Mouse (Mus musculus): Measurements from ENCODE around the gene Btc. TPM values are rescaled to one million over a fixed set of nuclear protein-coding genes. Genes with fewer than 3 reads are reported as not detected.

The Btc gene
- polyA plus RNA-seq (2016; fragmentation: Nextera tagmentation; extraction: Ambion mirVana): 0.13 and 0.30 TPM in 2 replicates

GRCm38 (mm10) chr5:91402339-91403211, at the start of gene Btc:
Gene Btc, minus strand, starts transcription at chr5:91402994.
- Histone ChIP-seq H3K27me3 (ENCODE audit: insufficient read depth, poor library complexity, severe bottlenecking) (0 out of 2 replicates have a peak, but pooled peaks cover 3% of the 10 kb centered on the region), H3K4me1 (replicated peaks) (peaks cover 10% of the 10 kb centered on the region), H3K36me3 (no peaks in the 10 kb centered on the region), H3K27ac (peak within 1 kb of the TSS; percentile 50; the same call in 1 of the 2 replicates), H3K9me3 (no peaks in the 10 kb centered on the region), H3K4me3 (peak within 1 kb of the TSS; percentile 45)
- peak; percentile 24 for DNase-seq (ENCODE audit: low spot score)
- WGBS: 9% methylated on average over 19 of the region's 19 CpGs

- DNase-seq (ENCODE audit: low spot score): peak; percentile 19
- no peaks in the 10 kb centered on the region for H3K36me3 ChIP-seq
- no peak overlapping the region for H3K4me3 ChIP-seq
- no peaks in the 10 kb centered on the region for H3K27me3 ChIP-seq (ENCODE audit: insufficient read depth, poor library complexity, severe bottlenecking)
- H3K27ac ChIP-seq: no peak overlapping the region
- WGBS: 49% methylated on average over 3 of the region's 3 CpGs
- H3K4me1 ChIP-seq (replicated peaks): peaks cover 7% of the 10 kb centered on the region; the same call in 1 of the 2 replicates
- H3K9me3 ChIP-seq: no peaks in the 10 kb centered on the region
Measured at GRCm38 (mm10) chr5:91444981-91445517, 42.3 kb upstream of the Btc start.

DNA sequence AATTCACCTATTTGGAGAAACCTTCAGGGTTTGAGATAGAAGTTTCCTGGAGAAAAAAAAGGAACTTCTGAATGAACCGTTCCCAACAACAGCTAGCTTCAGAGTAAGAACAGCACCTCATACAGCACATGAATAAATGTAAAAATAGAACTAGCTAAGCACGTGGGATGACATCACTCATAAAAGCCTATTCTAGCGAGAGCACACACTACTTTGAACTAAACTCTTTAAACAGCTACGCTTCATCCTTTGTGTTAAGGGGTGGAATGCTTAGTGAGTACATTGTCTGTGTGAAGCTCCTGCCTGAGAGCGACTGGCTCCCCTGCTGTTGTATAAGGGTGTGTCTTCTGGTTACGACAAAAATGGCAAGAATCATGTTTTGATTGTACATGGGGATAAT, 33.8 kb upstream of the Btc start:
- Histone ChIP-seq H3K27me3 (ENCODE audit: insufficient read depth, poor library complexity, severe bottlenecking) (no peaks in the 10 kb centered on the region), H3K9me3 (no peaks in the 10 kb centered on the region), H3K27ac (no peak overlapping the region), H3K4me3 (no peak overlapping the region), H3K4me1 (replicated peaks) (no peaks in the 10 kb centered on the region), H3K36me3 (no peaks in the 10 kb centered on the region)
- DNase-seq (ENCODE audit: low spot score): no peak
- WGBS: 69% methylated on average over 6 of the region's 6 CpGs

GRCm38 (mm10) chr5:91434723-91435658, 32.2 kb upstream of the Btc start:
- WGBS: 78% methylated on average over 6 of the region's 6 CpGs
- DNase-seq (ENCODE audit: low spot score): no peak
- no peak overlapping the region for H3K4me3 ChIP-seq
- H3K9me3 ChIP-seq: no peaks in the 10 kb centered on the region
- H3K27me3 ChIP-seq (ENCODE audit: insufficient read depth, poor library complexity, severe bottlenecking): no peaks in the 10 kb centered on the region
- no peaks in the 10 kb centered on the region for H3K36me3 ChIP-seq
- H3K27ac ChIP-seq: 0 out of 2 replicates have a peak overlapping the region, but pooled peaks have one; percentile 23
- no peaks in the 10 kb centered on the region for H3K4me1 ChIP-seq (replicated peaks)

- 51% methylated on average over 8 of the region's 8 CpGs for WGBS
- H3K4me1 ChIP-seq (replicated peaks): peaks cover 9% of the 10 kb centered on the region
- no peak for DNase-seq (ENCODE audit: low spot score)
Measured at GRCm38 (mm10) chr5:91428547-91428946, 25.8 kb upstream of the Btc start.

GRCm38 (mm10) chr5:91413814-91414213, 11.0 kb upstream of the Btc start:
- WGBS: 88% methylated on average over 8 of the region's 8 CpGs
- Histone ChIP-seq H3K27ac (no peak overlapping the region), H3K36me3 (no peaks in the 10 kb centered on the region), H3K4me1 (replicated peaks) (no peaks in the 10 kb centered on the region), H3K27me3 (ENCODE audit: insufficient read depth, poor library complexity, severe bottlenecking) (no peaks in the 10 kb centered on the region), H3K9me3 (no peaks in the 10 kb centered on the region), H3K4me3 (no peak overlapping the region)
- no peak for DNase-seq (ENCODE audit: low spot score)

More at GRCm38 (mm10) chr5:91428547-91428946, 25.8 kb upstream of the Btc start:
- Histone ChIP-seq H3K27ac (no peak overlapping the region), H3K36me3 (no peaks in the 10 kb centered on the region), H3K4me3 (no peak overlapping the region), H3K9me3 (no peaks in the 10 kb centered on the region), H3K27me3 (ENCODE audit: insufficient read depth, poor library complexity, severe bottlenecking) (no peaks in the 10 kb centered on the region)

GRCm38 (mm10) chr5:91404263-91404662, 1.5 kb upstream of the Btc start:
- Histone ChIP-seq H3K27me3 (ENCODE audit: insufficient read depth, poor library complexity, severe bottlenecking) (0 out of 2 replicates have a peak, but pooled peaks cover 3% of the 10 kb centered on the region), H3K9me3 (no peaks in the 10 kb centered on the region), H3K27ac (no peak overlapping the region), H3K36me3 (no peaks in the 10 kb centered on the region), H3K4me1 (replicated peaks) (peaks cover 10% of the 10 kb centered on the region), H3K4me3 (no peak overlapping the region)
- DNase-seq (ENCODE audit: low spot score): no peak
- WGBS: 90% methylated on average over 5 of the region's 5 CpGs

DNA sequence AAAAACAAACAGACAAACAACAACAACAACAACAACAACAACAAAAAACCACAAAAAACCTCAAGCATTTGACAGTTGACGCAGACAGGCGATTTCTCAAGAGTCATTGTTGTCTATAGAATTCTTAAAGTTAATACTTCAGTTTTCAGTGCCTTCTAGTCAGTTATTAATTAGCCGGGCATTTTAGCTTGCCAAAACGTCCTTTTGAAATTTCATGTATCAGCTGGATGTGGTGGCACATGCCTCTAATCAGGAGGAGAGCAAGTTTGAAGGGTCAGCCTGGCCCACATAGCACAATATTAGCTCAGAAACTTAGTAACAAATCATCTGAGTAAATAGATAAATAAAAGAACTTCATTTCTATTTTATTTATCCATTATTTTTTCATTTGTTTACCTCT, 487 bp upstream of the Btc start:
- no peaks in the 10 kb centered on the region for H3K36me3 ChIP-seq
- no peaks in the 10 kb centered on the region for H3K9me3 ChIP-seq
- no peak overlapping the region for H3K27ac ChIP-seq
- H3K27me3 ChIP-seq (ENCODE audit: insufficient read depth, poor library complexity, severe bottlenecking): 0 out of 2 replicates have a peak, but pooled peaks cover 3% of the 10 kb centered on the region
- H3K4me1 ChIP-seq (replicated peaks): peaks cover 10% of the 10 kb centered on the region
- H3K4me3 ChIP-seq: 0 out of 2 replicates have a peak overlapping the region, but pooled peaks have one; percentile 45
- DNase-seq (ENCODE audit: low spot score): no peak
- 86% methylated on average over 4 of the region's 4 CpGs for WGBS

DNA sequence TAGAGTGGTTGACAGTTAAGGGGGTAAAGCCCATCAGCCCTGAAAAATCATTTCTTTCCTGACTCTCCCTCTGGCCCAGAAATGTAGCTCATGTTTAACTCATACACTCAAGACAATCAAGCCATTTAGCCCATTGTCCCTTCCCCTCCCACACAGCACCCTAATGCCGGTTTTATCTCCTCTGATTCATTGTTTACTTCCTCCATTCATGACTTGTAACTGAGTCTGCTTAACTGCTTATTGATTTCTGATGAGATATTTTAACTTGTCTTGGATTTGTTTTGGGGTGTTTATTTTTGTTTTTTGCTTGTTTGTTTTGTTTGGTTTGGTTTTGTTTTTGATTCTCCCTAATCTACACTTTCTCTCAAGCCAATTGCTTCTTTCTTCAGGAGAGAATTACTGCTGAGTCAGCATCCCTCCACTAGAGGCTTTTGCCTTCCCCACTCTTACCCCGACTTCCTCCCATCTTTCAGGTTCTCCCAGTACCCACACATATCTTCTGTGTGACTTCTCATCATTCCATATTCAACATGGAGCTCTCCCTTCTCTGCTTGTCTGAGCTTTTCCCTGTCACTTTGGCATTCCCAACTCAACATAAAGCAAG, 2.2 kb downstream of the Btc start:
- Histone ChIP-seq H3K27ac (no peak overlapping the region), H3K4me1 (replicated peaks) (peaks cover 10% of the 10 kb centered on the region), H3K36me3 (no peaks in the 10 kb centered on the region), H3K4me3 (no peak overlapping the region), H3K27me3 (ENCODE audit: insufficient read depth, poor library complexity, severe bottlenecking) (0 out of 2 replicates have a peak, but pooled peaks cover 3% of the 10 kb centered on the region), H3K9me3 (no peaks in the 10 kb centered on the region)
- DNase-seq (ENCODE audit: low spot score): no peak
- WGBS: 56% methylated on average over 2 of the region's 2 CpGs

DNA sequence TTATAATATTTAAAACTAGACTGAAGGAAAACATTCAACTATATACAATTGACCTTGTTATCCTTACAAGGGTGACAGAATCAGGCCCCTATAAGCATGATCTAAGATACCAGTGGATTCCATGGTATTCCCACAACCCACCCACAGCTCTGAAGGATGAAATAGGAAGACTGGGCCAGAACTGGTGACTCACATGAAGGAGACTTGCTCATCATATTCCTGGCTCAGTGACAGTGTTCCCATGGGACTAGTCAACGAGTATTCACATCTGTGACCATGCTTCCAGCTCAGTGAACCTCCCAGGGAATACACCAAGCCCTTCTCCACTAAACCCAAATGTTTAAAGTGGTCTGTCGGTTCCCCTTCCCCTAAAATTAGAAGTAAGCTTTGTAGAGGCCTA, 27.3 kb downstream of the Btc start:
- H3K4me3 ChIP-seq: no peak overlapping the region
- DNase-seq (ENCODE audit: low spot score): no peak
- WGBS: 78% methylated on average over 2 of the region's 2 CpGs
- no peaks in the 10 kb centered on the region for H3K36me3 ChIP-seq
- H3K4me1 ChIP-seq (replicated peaks): no peaks in the 10 kb centered on the region
- H3K27me3 ChIP-seq (ENCODE audit: insufficient read depth, poor library complexity, severe bottlenecking): no peaks in the 10 kb centered on the region
- H3K27ac ChIP-seq: no peak overlapping the region
- no peaks in the 10 kb centered on the region for H3K9me3 ChIP-seq

GRCm38 (mm10) chr5:91368061-91368565, 34.7 kb downstream of the Btc start:
- no peaks in the 10 kb centered on the region for H3K9me3 ChIP-seq

DNA sequence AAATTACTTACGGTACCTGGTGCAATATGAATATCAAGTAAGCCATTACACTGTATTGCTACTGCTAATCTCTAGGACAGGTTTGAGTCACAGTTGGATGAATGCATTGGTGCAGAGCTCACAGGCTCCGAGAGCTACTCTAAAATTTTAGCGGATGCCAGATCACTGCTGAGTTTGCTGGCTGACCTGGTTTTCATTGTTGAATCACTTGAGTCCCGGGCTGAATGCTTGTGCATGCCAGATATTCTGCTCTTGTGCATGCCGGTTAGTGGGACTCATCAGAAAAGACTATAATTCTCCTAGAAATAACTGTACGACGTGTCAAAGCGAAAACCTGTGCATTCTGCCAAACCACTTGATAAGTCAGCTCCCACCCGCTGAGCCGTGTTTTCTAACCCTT, 35.9 kb downstream of the Btc start:
- WGBS: 94% methylated on average over 10 of the region's 10 CpGs
- no peak for DNase-seq (ENCODE audit: low spot score)
- no peaks in the 10 kb centered on the region for H3K36me3 ChIP-seq
- no peak overlapping the region for H3K4me3 ChIP-seq
- no peaks in the 10 kb centered on the region for H3K9me3 ChIP-seq
- no peaks in the 10 kb centered on the region for H3K4me1 ChIP-seq (replicated peaks)
- H3K27me3 ChIP-seq (ENCODE audit: insufficient read depth, poor library complexity, severe bottlenecking): no peaks in the 10 kb centered on the region
- H3K27ac ChIP-seq: no peak overlapping the region

More at GRCm38 (mm10) chr5:91368061-91368565, 34.7 kb downstream of the Btc start:
- Histone ChIP-seq H3K4me3 (no peak overlapping the region), H3K36me3 (no peaks in the 10 kb centered on the region), H3K27ac (no peak overlapping the region), H3K4me1 (replicated peaks) (no peaks in the 10 kb centered on the region), H3K27me3 (ENCODE audit: insufficient read depth, poor library complexity, severe bottlenecking) (no peaks in the 10 kb centered on the region)
- WGBS: 94% methylated on average over 13 of the region's 13 CpGs
- DNase-seq (ENCODE audit: low spot score): no peak

Data from hindbrain, embryonic 10.5 days (tissue).